Mouse (Mus musculus) myocyte (in vitro differentiated cells): ENCODE results near the gene Med15.

Source experiments
- CEBPB ChIP-seq: IDR thresholded peaks from 2 replicates; pipeline ENCODE4 v1.6.1; 2011; ENCODE audit warnings: mild to moderate bottlenecking, moderate library complexity; ENCODE audit not compliant: poor library complexity, insufficient read depth, severe bottlenecking
- E2F4 ChIP-seq: IDR thresholded peaks from one replicate; pipeline ENCODE4 v1.6.1; 2011; ENCODE audit warnings: mild to moderate bottlenecking, control low read depth, moderate library complexity; ENCODE audit not compliant: insufficient read depth
- MAX ChIP-seq: IDR thresholded peaks from one replicate; pipeline ENCODE4 v1.6.1; 2011; ENCODE audit warnings: low read depth, mild to moderate bottlenecking, control low read depth
- MYOD1 ChIP-seq, 3 experiments: IDR thresholded peaks; one replicate each; pipeline ENCODE4 v1.6.1; 2011; ENCODE audit warnings: control low read depth in 2 of 3, low read depth in 2 of 3, mild to moderate bottlenecking in 2 of 3, moderate library complexity in 1 of 3; ENCODE audit not compliant: insufficient read length in 2 of 3, control insufficient read depth in 1 of 3
- MYOG ChIP-seq, 3 experiments: IDR thresholded peaks; one replicate each; pipeline ENCODE4 v1.6.1; 2011; ENCODE audit warnings: control low read depth in 2 of 3, low read depth in 2 of 3, mild to moderate bottlenecking in 2 of 3; ENCODE audit not compliant: insufficient read length in 2 of 3, control insufficient read depth in 1 of 3, insufficient read depth in 1 of 3
- POLR2A ChIP-seq: IDR thresholded peaks from one replicate; pipeline ENCODE4 v1.6.1; 2011; ENCODE audit warnings: low read depth, mild to moderate bottlenecking, control low read depth, moderate library complexity; ENCODE audit not compliant: insufficient read length
- POLR2AphosphoS2 ChIP-seq: IDR thresholded peaks from one replicate; pipeline ENCODE4 v1.6.1; 2011; ENCODE audit warnings: low read depth, control low read depth; ENCODE audit not compliant: insufficient read length
- REST ChIP-seq: IDR thresholded peaks from one replicate; pipeline ENCODE4 v1.6.1; 2011; ENCODE audit warnings: mild to moderate bottlenecking, control low read depth, moderate library complexity; ENCODE audit not compliant: insufficient read depth, insufficient read length
- SRF ChIP-seq: IDR thresholded peaks from one replicate; pipeline ENCODE4 v1.6.1; 2011; ENCODE audit warnings: low read depth; ENCODE audit not compliant: control insufficient read depth, insufficient read length
- TCF12 ChIP-seq: IDR thresholded peaks from one replicate; pipeline ENCODE4 v1.6.1; 2011; ENCODE audit warnings: mild to moderate bottlenecking, control low read depth; ENCODE audit not compliant: poor library complexity, insufficient read depth, severe bottlenecking
- TCF3 ChIP-seq: IDR thresholded peaks from one replicate; pipeline ENCODE4 v1.6.1; 2011; ENCODE audit warnings: low read depth, control low read depth; ENCODE audit not compliant: insufficient read length
- USF1 ChIP-seq: IDR thresholded peaks from one replicate; pipeline ENCODE4 v1.6.1; 2011; ENCODE audit warnings: low read depth, mild to moderate bottlenecking, control low read depth, moderate library complexity

GRCm38 (mm10) chr16:17733646-17734045 lies 955 bp upstream of the Med15 start:
- TF ChIP-seq E2F4 (no peak), POLR2A (no peak), SRF (no peak), USF1 (no peak), POLR2AphosphoS2 (no peak), MAX (no peak), MYOG (IDR thresholded peaks at IDR 0.05; ENCODE audit: control insufficient read depth in 1 of 3, insufficient read depth in 1 of 3, insufficient read length in 2 of 3, low read depth in 2 of 3) (no peak), MYOD1 (IDR thresholded peaks at IDR 0.05; ENCODE audit: control insufficient read depth in 1 of 3, insufficient read length in 2 of 3, low read depth in 2 of 3) (no peak), CEBPB (no peak), TCF3 (no peak), REST (no peak), TCF12 (no peak)
